Mouse (Mus musculus): ENCODE data around the gene Pepd.

Pepd gene

GRCm38 (mm10) chr7:35056436-35056864 lies 144.3 kb downstream of the Pepd start, which contains the start of gene Cebpg:
Gene Cebpg, minus strand, starts transcription at chr7:35056573.
- DNase-seq (ENCODE audit: low spot score): peak; percentile 98

- no peak for DNase-seq (ENCODE audit: low spot score)
These were observed 144.8 kb downstream of the Pepd start for GRCm38 (mm10) chr7:35056999-35057398.

DNA sequence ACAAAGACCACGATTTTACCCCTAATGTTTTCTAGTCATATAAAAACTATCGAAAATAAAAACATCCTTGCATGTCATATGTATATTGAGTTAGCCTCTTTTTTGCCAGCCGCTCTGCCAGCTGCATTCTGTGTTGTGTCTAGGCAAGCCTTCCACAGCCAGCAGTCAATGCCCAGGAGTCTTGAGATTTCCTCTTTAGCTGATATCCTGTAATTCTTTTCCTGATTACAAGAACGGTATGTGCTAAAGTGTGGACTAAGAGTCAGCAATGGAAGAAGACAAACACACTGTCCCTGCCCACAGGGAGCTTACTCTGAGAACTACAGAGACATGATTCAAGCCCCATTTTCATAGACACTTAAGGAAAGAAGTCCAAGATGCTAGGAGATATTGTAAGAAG lies 145.4 kb downstream of the Pepd start:
- DNase-seq (ENCODE audit: low spot score): no peak

DNA sequence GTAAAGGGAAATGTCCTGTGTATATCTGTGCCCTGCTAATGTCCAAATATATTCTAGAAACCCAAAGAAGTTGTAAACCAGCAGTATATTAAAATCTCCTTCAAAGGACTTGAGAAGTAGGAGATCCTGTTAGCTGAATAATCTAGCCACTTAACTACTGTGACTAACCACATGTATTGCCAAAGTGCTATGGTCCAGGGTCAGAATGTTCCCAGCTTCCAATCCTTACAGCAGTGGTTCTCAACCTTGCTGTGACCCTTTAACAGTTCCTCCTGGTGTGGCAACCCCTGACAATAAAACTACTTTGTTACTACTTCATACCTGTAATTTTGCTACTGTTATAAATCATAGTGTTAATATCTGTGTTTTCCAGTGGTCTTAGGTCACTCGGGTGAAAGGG lies 146.2 kb downstream of the Pepd start:
- no peak for DNase-seq (ENCODE audit: low spot score)

- DNase-seq (ENCODE audit: low spot score): no peak
These were observed 147.3 kb downstream of the Pepd start for GRCm38 (mm10) chr7:35059467-35059866.

GRCm38 (mm10) chr7:35064286-35065258 lies 152.4 kb downstream of the Pepd start:
- no peak for DNase-seq (ENCODE audit: low spot score)

- no peak for DNase-seq (ENCODE audit: low spot score)
These were observed 153.8 kb downstream of the Pepd start for GRCm38 (mm10) chr7:35065958-35066357.

DNA sequence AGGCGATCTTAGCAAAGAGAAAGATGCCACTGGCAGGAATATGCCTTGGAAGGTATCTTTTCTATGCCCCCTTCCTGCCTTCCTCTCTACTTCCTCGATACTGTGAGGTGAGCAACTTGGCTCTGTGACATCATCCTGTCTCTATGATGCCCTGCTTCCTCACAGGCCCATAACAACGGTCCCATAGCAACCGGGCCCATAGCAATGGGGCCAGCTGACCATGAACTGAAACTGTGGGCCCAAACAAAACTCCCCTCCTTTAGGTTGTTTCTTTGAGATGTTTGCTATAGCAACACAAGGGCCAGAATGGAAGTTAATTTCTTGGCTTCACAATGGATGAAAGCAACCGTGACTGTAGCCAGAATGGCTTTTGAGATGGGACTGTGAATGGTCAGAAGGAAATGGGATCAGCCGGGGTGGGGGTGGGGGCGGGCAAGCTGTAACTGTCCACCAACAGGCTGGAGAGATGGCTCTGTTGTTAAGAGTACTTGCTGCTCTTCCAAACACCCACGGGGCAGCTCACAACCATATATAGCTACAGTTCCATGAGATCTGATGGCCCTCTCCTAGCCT lies 154.5 kb downstream of the Pepd start:
- no peak for DNase-seq (ENCODE audit: low spot score)

DNA sequence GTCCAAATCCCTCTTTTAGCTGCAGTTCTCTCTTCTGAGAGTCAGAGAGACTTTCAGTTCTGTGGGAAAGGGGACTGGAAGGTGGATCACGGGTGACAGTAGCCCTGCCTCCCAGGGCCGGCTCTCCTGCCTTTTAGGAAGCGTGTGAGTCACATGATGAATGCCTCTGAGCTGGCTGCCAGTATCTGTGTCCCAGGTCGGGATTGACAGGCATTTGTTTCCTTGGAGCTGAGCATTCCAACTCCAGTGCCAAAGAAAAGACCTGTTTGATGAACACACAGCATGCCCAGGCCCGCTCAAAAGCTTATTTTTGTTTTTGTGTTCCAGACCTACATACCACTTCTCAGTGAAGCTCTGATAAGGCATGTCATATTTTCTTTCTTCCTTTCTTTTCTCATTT lies 164.5 kb downstream of the Pepd start:
- no peak for DNase-seq (ENCODE audit: low spot score)

DNA sequence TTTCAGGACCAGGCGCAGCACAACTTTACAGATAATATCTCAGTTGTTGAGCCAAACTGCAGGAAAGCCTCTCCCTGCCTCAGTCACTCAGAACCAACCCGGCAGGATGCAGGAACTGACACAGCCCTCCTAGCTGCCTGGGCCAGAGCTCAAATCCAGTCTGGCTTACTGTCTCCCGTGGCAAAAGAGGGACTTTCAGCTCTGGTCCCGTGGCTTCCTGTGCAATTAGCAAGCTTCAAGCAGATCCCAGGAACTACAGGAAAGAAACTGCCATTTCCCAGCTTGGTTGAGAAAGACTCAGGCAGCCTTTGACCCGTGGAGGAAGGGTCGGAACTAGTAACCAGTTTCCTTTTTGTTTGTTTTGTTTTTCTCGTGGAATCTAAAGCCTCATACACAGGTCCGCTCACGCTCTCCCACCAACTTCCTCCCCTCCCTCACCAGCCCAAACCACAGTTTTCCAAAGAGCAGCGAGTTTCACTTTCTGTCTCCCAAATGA lies 168.7 kb downstream of the Pepd start:
- DNase-seq (ENCODE audit: low spot score): peak; percentile 43

DNA sequence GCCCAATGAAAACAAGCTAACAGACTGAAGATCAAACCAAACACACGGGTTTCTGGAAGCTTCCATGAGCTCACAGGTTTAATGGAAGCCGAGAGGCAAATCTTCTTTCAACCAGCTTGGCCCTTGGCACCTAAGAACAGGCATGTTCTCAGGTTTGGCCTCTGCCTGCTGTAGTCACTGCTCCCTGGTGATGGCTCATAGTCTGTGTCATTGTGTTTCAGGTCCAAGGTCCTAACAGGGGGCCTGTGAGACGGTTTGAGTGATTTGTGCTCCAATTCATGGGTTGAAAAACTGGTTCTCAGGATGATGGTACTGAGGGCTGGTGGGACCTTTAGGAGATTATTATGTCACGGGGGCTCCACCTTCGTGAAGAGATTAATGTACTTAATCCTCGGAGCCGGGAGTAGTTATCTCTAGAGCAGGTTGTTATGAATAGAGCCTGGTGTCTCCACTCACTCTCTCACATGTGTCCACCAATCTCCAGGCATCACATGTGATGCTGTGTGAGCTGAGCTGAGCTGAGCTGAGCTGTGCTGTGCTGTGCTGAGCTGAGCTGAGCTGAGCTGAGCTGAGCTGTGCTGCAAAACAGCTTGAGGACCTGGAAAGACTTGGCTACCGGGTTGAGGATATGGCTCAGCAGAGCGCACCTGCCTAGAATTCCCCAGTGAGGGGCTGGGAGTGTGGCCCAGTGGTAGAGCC lies 169.4 kb downstream of the Pepd start:
- DNase-seq (ENCODE audit: low spot score): no peak

DNA sequence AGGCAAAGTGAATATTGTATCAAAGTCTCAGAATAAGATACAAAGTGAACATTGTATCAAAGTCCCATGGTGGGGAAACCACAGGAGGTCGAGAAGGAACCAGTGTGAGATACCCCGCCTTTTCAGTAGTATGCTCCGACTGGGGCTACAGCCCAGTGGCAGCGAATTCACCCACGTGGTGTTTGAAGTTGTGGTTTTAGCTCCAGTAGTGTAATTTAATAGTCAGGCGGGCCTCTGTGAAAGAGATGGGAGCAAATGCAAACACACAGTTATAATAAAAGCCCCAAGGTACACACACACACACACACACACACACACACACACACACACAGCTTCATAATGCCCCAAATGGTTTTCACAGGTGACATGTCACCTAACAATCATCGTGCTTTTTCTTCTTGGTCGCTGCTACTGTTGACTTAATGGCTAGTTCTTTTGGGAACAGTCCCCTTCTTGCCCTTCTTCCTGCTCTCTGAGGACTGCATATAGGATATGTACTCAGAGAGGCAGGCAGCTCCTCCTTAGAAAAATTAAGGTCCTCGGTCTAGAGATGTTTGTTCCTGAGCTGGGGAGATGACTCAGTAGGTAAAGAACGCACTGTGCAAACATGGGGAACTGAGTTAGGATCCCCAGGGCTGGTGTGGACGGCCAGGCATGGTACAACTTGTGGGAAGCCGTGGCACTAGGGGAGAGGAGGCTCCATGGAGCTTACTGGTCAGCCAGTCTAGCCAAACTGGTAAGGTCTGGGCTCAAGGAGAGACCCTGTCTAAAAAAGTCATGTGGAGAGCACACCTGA lies 172.6 kb downstream of the Pepd start:
- DNase-seq (ENCODE audit: low spot score): no peak

- DNase-seq (ENCODE audit: low spot score): no peak
These were observed 174.2 kb downstream of the Pepd start for GRCm38 (mm10) chr7:35086271-35086861.

- DNase-seq (ENCODE audit: low spot score): no peak
These were observed 178.4 kb downstream of the Pepd start for GRCm38 (mm10) chr7:35090550-35090949.

All from urinary bladder, postnatal 25 days (tissue).